Mouse (Mus musculus) T-cell, adult 2 months (primary cell): ENCODE measurements around the gene Bcs1l.

Experiments used
- DNase-seq: peaks from one replicate; pipeline ENCODE4 v3.0.0; 2022; ENCODE audit warnings: low spot score

Gene Bcs1l

GRCm38 (mm10) chr1:74587773-74588445 is at the start of gene Bcs1l, which contains the start of gene Zfp142:
TSS of gene Bcs1l (plus strand) at chr1:74588289.
TSS of gene Zfp142 (minus strand) at chr1:74588246.
- DNase-seq, result peak; percentile 98

- no peak for DNase-seq
These were observed 49.4 kb upstream of the Bcs1l start for GRCm38 (mm10) chr1:74538650-74539049.

GRCm38 (mm10) chr1:74542451-74542961 is 45.6 kb upstream of the Bcs1l start, which contains the start of gene Plcd4:
TSS of gene Plcd4 (plus strand) at chr1:74542888.
- no peak for DNase-seq

- DNase-seq, result no peak
These were observed 43.9 kb upstream of the Bcs1l start, which contains the start of gene Usp37 for GRCm38 (mm10) chr1:74544184-74544583. TSS of gene Usp37 (minus strand) at chr1:74544284.

- no peak for DNase-seq
These were observed 29.0 kb upstream of the Bcs1l start for GRCm38 (mm10) chr1:74559061-74559460.

- no peak for DNase-seq
These were observed 22.3 kb upstream of the Bcs1l start for GRCm38 (mm10) chr1:74565834-74566233.

- DNase-seq, result no peak
These were observed 18.1 kb upstream of the Bcs1l start for GRCm38 (mm10) chr1:74569739-74570719.

- no peak for DNase-seq
These were observed 5.5 kb upstream of the Bcs1l start for GRCm38 (mm10) chr1:74582621-74583020.

- no peak for DNase-seq
These were observed 3.3 kb upstream of the Bcs1l start for GRCm38 (mm10) chr1:74584616-74585398.

GRCm38 (mm10) chr1:74587233-74587772 is 786 bp upstream of the Bcs1l start:
- no peak for DNase-seq

GRCm38 (mm10) chr1:74594434-74594833 is 6.3 kb downstream of the Bcs1l start:
- DNase-seq, result no peak

GRCm38 (mm10) chr1:74600501-74601266 is 12.6 kb downstream of the Bcs1l start:
- no peak for DNase-seq

- DNase-seq, result peak; percentile 84
These were observed 13.3 kb downstream of the Bcs1l start, which contains the start of the genes Rnf25 and Stk36 for GRCm38 (mm10) chr1:74601267-74601962. TSS of gene Rnf25 (minus strand) at chr1:74601397. TSS of gene Stk36 (plus strand) at chr1:74601445.

GRCm38 (mm10) chr1:74624183-74624582 is 36.1 kb downstream of the Bcs1l start:
- no peak for DNase-seq

- no peak for DNase-seq
These were observed 38.0 kb downstream of the Bcs1l start for GRCm38 (mm10) chr1:74626076-74626475.

GRCm38 (mm10) chr1:74628001-74628400 is 39.9 kb downstream of the Bcs1l start:
- DNase-seq, result no peak

- no peak for DNase-seq
These were observed 44.6 kb downstream of the Bcs1l start for GRCm38 (mm10) chr1:74632734-74633133.
